Mouse (Mus musculus) ES-E14 (cell line): Measurements from ENCODE around the gene Gp1bb. TPM values are rescaled to one million over a fixed set of nuclear protein-coding genes. Genes with fewer than 3 reads are reported as not detected.
A peak's percentile ranks its signal among the peaks of the same experiment; 100 is the strongest.

ENCODE experiments used
- DNase-seq: peaks from one replicate; pipeline ENCODE4 v3.0.0-alpha.2; 2013; ENCODE audit warnings: low read depth, low spot score
- H3K27ac ChIP-seq: 2 replicates; pipeline ENCODE4 v1.5.1; 2012; ENCODE audit warnings: low read depth, mild to moderate bottlenecking, low read length, moderate library complexity, mixed read lengths; ENCODE audit not compliant: poor library complexity, insufficient read depth, severe bottlenecking
- H3K36me3 ChIP-seq: 2 replicates; pipeline ENCODE4 v1.6.1; 2012; ENCODE audit warnings: mild to moderate bottlenecking, low read length, moderate library complexity, mixed read lengths; ENCODE audit not compliant: control insufficient read depth, poor library complexity, insufficient read depth, severe bottlenecking
- H3K4me1 ChIP-seq, 2 experiments: fragments of 150-350 bp in 1 of 2; sonication (generic) in 1 of 2; 2 replicates each; pipeline ENCODE4 v1.6.1; 2012; ENCODE audit warnings: low read length in 2 of 2, mild to moderate bottlenecking in 1 of 2, mixed read lengths in 1 of 2; ENCODE audit not compliant: control insufficient read depth in 2 of 2, insufficient read depth in 2 of 2, poor library complexity in 1 of 2
- H3K4me3 ChIP-seq, 2 experiments: fragments of 150-350 bp in 1 of 2; sonication (generic) in 1 of 2; 2 replicates each; pipeline ENCODE4 v1.5.1; 2012; ENCODE audit warnings: low read length in 2 of 2, low read depth in 1 of 2, mild to moderate bottlenecking in 1 of 2, mixed read lengths in 1 of 2; ENCODE audit not compliant: insufficient read depth in 1 of 2, poor library complexity in 1 of 2, severe bottlenecking in 1 of 2
- H3K9ac ChIP-seq: 2 replicates; pipeline ENCODE4 v1.6.1; 2012; ENCODE audit warnings: low read depth, mild to moderate bottlenecking, low read length, mixed read lengths; ENCODE audit not compliant: poor library complexity, insufficient read depth, severe bottlenecking
- H3K9me3 ChIP-seq: fragments of 150-350 bp; sonication (generic); 2 replicates; pipeline ENCODE4 v1.6.1; 2012; ENCODE audit warnings: low read depth, mild to moderate bottlenecking, low read length; ENCODE audit not compliant: control insufficient read depth, insufficient read depth
- CHD2 ChIP-seq: IDR thresholded peaks from 2 replicates; pipeline ENCODE4 v1.6.1; 2014; ENCODE audit warnings: mild to moderate bottlenecking, low read depth, low read length, inconsistent platforms
- HCFC1 ChIP-seq: IDR thresholded peaks from 2 replicates; pipeline ENCODE4 v1.6.1; 2012; ENCODE audit warnings: low read length, inconsistent platforms, borderline replicate concordance; ENCODE audit not compliant: insufficient read depth
- MAFK ChIP-seq: IDR thresholded peaks from 2 replicates; pipeline ENCODE4 v1.6.1; 2014; ENCODE audit warnings: mild to moderate bottlenecking, low read depth, low read length, inconsistent platforms; ENCODE audit not compliant: insufficient read depth
- ZC3H11A ChIP-seq: IDR thresholded peaks from 2 replicates; pipeline ENCODE4 v1.6.1; 2012; ENCODE audit warnings: low read depth, mild to moderate bottlenecking, inconsistent platforms, low read length, borderline replicate concordance
- ZNF384 ChIP-seq: IDR thresholded peaks from 2 replicates; pipeline ENCODE4 v1.6.1; 2012; ENCODE audit warnings: low read depth, low read length, inconsistent platforms
- in situ Hi-C, 2 experiments: fragments of 600-800 bp; cut with MboI; formaldehyde crosslinking; loops; one replicate each; pipeline ENCODE4 v1.15.1; 2025; ENCODE audit warnings: low sequenced_read_pairs in 2 of 2, inconsistent platforms in 1 of 2; ENCODE audit not compliant: unreplicated experiment in 2 of 2
- total RNA-seq: library from RNA; depleted of rRNA; stranded (reverse); fragments of 300-350 nt; gene quantifications from 2 replicates; pipeline ENCODE4 v1.2.3, GENCODE M21; 2012

The Gp1bb gene
- total RNA-seq, 1 experiment, result not detected

DNA sequence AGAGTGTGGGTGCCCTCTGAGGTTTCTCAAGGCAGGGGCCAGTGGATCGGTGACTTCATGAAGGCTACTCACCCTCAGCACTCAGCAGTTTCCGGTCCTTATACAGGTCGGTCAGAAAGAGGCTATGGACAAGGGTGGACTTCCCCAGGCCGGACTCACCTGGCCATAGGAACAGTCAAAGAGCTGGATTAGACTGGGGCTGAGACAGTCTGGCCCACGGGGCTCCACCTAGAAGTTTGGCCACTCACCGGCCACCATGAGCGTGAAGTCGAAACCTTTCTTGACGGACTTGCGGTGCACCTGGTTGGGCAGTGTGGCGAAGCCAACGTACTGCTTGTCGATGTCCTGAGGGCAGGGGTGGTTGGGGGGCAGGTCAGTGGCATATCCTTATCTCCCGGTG lies 2.9 kb upstream of the Gp1bb start:
- Histone ChIP-seq H3K27ac (no peak overlapping the region), H3K4me1 (peaks cover 0 to 11% of the 10 kb centered on the region in 2 experiments; a peak in 1 of 4 replicates), H3K9me3 (no peaks in the 10 kb centered on the region), H3K36me3 (no peaks in the 10 kb centered on the region), H3K9ac (no peak overlapping the region), H3K4me3 (no peak overlapping the region)
- in situ Hi-C loops, result loop anchor here in 1 of 2 experiments (10.0 kb wide), 1 partner anchor 160 kb away; no protein-coding TSS in a partner anchor
- TF ChIP-seq CHD2, result no peak
- no peak for TF ChIP-seq HCFC1
- no peak for TF ChIP-seq MAFK
- TF ChIP-seq ZNF384, result no peak
- no peak for TF ChIP-seq ZC3H11A
- DNase-seq, result no peak

GRCm38 (mm10) chr16:18624641-18625040 lies 2.4 kb upstream of the Gp1bb start:
- Histone ChIP-seq H3K9me3 (no peaks in the 10 kb centered on the region), H3K4me1 (peaks cover 0 to 11% of the 10 kb centered on the region in 2 experiments; a peak in 1 of 4 replicates), H3K4me3 (no peak overlapping the region), H3K36me3 (no peaks in the 10 kb centered on the region), H3K9ac (no peak overlapping the region), H3K27ac (no peak overlapping the region)
- no peak for DNase-seq
- in situ Hi-C loops, result loop anchor here in 1 of 2 experiments (5.0 to 25.0 kb wide), 3 partner anchors 42 to 812 kb away; no protein-coding TSS in a partner anchor
- TF ChIP-seq MAFK (no peak), ZC3H11A (no peak), HCFC1 (no peak), ZNF384 (no peak), CHD2 (no peak)

- TF ChIP-seq ZNF384 (no peak), ZC3H11A (no peak), CHD2 (no peak), MAFK (no peak), HCFC1 (no peak)
Measured at GRCm38 (mm10) chr16:18623751-18624540, 1.7 kb upstream of the Gp1bb start.

GRCm38 (mm10) chr16:18622916-18623750 lies 930 bp upstream of the Gp1bb start:
- Histone ChIP-seq H3K27ac (no peak overlapping the region), H3K4me3 (peak overlapping the region in 1 of 2 experiments; percentile 11; a peak in 1 of 4 replicates), H3K9me3 (no peaks in the 10 kb centered on the region), H3K36me3 (no peaks in the 10 kb centered on the region), H3K9ac (no peak overlapping the region), H3K4me1 (peaks cover 0 to 11% of the 10 kb centered on the region in 2 experiments; a peak in 1 of 4 replicates)
- DNase-seq, result no peak
- TF ChIP-seq CHD2 (no peak), ZC3H11A (no peak), ZNF384 (no peak), HCFC1 (no peak), MAFK (no peak)
- in situ Hi-C loops, result loop anchor here in 1 of 2 experiments (5.0 to 25.0 kb wide), 3 partner anchors 41 to 811 kb away; no protein-coding TSS in a partner anchor

More at GRCm38 (mm10) chr16:18623751-18624540, 1.7 kb upstream of the Gp1bb start:
- in situ Hi-C loops, result loop anchor here in 1 of 2 experiments (5.0 to 25.0 kb wide), 3 partner anchors 42 to 812 kb away; no protein-coding TSS in a partner anchor
- DNase-seq, result no peak
- Histone ChIP-seq H3K4me3 (no peak overlapping the region), H3K27ac (no peak overlapping the region), H3K9ac (no peak overlapping the region), H3K9me3 (no peaks in the 10 kb centered on the region), H3K4me1 (peaks cover 0 to 11% of the 10 kb centered on the region in 2 experiments; a peak in 1 of 4 replicates), H3K36me3 (no peaks in the 10 kb centered on the region)
